Mouse (Mus musculus): ENCODE measurements around the gene Olfr455.

Gene Olfr455

DNA sequence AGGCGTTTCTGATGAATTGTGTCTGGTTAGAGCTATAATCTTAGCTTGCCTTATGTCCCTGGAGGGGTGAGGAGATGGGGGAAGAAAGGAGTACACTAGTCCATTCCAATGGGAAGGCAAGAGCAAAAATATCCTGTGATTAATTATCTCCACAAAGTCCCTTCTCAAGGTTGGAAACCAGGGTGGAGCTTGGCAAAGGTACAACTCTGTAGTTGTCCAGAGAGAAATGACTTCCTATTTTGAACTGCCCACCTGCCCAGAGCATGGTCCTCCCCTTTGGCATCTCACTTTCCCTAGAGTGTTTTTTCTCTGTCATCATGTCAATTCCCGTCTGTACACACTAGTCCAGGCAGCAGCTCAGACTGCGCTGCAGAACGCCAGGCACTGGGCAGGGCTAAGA lies at the start of gene Olfr455:
Gene Olfr455 (minus strand): TSS at position 127 of the 400 bp plus-strand sequence.
- in situ Hi-C loops (cut with MboI; ENCODE audit: unreplicated experiment in 2 of 2): no loop called here

GRCm38 (mm10) chr6:42593138-42593882 lies 45.9 kb upstream of the Olfr455 start:
- in situ Hi-C loops (cut with MboI; ENCODE audit: unreplicated experiment in 2 of 2): loop anchor here in 1 of 2 experiments (25.0 kb wide), 3 partner anchors 831 to 1556 kb away; partner anchors contain the start of gene 2210010C04Rik

DNA sequence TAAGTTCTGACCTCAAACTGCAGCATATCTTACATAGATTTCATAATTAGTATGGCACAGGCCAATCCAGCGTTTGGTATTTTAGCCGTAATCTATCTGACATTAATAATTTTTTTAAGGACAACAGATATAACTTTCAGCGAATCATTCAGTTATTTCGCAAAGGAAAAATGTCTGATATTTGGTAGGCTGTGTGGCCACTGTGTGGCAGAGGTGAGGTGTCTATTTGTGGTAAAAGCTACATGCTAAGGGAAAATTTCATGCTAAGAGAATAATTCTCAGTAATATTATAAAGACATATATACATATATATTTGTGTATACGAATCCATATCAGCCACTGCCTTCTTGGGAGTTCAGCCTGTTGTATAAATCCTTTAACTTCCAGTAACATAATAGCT lies 39.2 kb upstream of the Olfr455 start:
- in situ Hi-C loops (cut with MboI; ENCODE audit: unreplicated experiment in 2 of 2): loop anchor here (10.0 to 25.0 kb wide), 4 partner anchors 362 to 1549 kb away; partner anchors contain the start of gene 2210010C04Rik (in 1 of the 2)

GRCm38 (mm10) chr6:42583488-42583872 lies 36.1 kb upstream of the Olfr455 start:
- in situ Hi-C loops (cut with MboI; ENCODE audit: unreplicated experiment in 2 of 2): loop anchor here (5.0 to 25.0 kb wide), 5 partner anchors 356 to 1546 kb away; partner anchors contain the start of gene 2210010C04Rik (in 1 of the 2)

DNA sequence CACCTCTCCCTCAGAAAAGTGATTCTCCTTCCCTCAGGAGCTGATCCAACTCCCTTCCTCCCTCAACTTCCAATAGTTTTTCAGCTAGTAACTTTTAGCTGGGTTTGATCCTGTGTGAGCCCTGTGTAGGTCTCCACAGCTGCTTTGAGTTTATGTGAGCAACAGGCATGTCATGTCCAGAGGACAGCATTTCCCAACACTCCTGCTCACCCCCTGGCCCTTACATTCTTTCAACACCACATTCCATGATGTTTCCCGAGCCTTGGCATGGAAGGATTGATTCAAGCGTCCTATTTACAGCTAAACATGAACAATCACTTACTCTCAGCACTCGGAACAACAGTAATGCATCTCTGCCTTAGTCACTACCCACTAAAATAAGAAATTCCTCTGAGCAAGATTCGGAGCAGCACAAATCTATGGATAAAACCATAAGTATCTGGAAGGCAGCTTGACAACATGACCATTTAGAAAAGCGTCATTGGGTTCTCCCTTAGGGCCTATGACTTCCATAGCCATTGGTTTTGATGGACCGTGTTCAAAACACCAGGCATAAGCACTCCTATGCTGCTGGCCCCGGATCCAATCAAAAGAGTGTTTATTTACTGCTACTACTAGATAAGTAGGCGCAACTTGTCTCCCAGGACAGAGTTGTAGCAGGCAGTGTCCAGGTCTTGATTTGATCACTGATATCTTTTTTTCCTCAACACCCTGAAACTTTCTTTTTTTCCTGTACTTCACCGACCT lies 35.5 kb upstream of the Olfr455 start:
- in situ Hi-C loops (cut with MboI; ENCODE audit: unreplicated experiment in 2 of 2): loop anchor here (5.0 to 25.0 kb wide), 5 partner anchors 356 to 1546 kb away; partner anchors contain the start of gene 2210010C04Rik (in 1 of the 2)

- in situ Hi-C loops (cut with MboI; ENCODE audit: unreplicated experiment in 2 of 2): loop anchor here in 1 of 2 experiments (25.0 kb wide), 3 partner anchors 816 to 1541 kb away; partner anchors contain the start of gene 2210010C04Rik
These were observed 31.3 kb upstream of the Olfr455 start for GRCm38 (mm10) chr6:42578678-42579077.

GRCm38 (mm10) chr6:42577433-42577832 lies 30.0 kb upstream of the Olfr455 start:
- in situ Hi-C loops (cut with MboI; ENCODE audit: unreplicated experiment in 2 of 2): loop anchor here in 1 of 2 experiments (25.0 kb wide), 3 partner anchors 815 to 1540 kb away; partner anchors contain the start of gene 2210010C04Rik

DNA sequence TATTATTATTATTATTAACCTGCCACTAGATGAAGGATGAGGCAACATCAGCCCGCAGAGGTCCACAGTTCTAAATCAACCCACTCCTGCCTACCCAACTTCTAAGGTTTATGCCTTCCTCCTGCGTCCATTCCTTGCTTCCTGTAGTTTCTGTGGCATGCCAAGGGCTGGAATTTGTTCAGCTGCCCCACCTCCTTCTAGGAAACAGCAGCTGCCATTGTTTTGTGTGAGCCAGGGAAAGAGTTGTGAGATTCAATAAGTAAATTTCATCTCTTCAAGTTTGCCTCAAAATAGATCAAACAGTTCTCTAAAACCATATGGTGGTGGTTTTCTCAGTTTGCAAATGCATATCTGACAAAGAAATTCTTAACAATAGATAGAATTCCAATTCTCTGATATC lies 20.8 kb upstream of the Olfr455 start:
- in situ Hi-C loops (cut with MboI; ENCODE audit: unreplicated experiment in 2 of 2): no loop called here

DNA sequence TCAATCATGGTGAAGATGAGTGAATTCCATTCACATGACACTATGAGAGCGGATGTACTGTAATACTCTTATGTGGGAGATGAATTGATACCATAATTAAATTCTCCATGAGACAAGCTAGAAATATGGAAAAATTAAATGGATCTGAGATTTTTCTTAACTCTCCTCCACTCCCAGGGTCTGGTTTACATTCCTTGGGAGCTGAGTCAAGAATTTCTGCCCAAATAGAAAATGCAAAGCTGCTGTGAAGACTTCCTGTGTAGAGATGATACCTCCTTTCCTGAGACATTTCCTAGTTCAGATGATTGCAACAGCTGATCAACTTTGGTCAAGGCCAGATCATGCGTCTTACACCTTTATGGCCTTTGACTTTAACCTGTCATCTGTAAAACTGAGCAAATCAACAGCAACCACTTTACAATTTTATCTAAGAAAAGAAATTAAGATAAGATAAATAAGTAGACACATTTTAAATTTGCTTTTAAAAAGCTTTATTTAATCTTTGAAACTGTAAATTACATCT lies 18.8 kb upstream of the Olfr455 start:
- in situ Hi-C loops (cut with MboI; ENCODE audit: unreplicated experiment in 2 of 2): no loop called here

GRCm38 (mm10) chr6:42562280-42562679 lies 14.9 kb upstream of the Olfr455 start:
- in situ Hi-C loops (cut with MboI; ENCODE audit: unreplicated experiment in 2 of 2): no loop called here

GRCm38 (mm10) chr6:42560885-42561284 lies 13.5 kb upstream of the Olfr455 start:
- in situ Hi-C loops (cut with MboI; ENCODE audit: unreplicated experiment in 2 of 2): no loop called here

GRCm38 (mm10) chr6:42558641-42559040 lies 11.3 kb upstream of the Olfr455 start:
- in situ Hi-C loops (cut with MboI; ENCODE audit: unreplicated experiment in 2 of 2): no loop called here

DNA sequence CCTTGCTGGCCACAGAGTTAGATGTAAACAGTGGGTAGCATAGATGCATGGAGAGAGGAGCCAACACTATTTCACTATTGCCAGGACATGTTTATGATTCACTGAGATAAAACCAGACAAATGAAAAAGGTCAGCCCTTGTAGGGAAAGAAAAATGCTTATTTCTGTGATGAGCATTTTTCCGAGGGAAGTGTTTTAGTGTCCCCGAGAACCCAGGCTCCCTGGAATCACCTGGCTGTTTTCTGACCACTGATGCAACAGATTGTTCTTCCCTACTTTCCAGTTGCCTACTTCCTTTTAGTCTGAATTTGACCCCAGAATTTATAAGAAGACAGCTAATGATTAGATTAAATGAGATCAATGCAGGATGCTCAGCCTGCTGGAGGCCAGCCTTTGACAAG lies 1.2 kb downstream of the Olfr455 start:
- in situ Hi-C loops (cut with MboI; ENCODE audit: unreplicated experiment in 2 of 2): no loop called here

GRCm38 (mm10) chr6:42545451-42545885 lies 1.9 kb downstream of the Olfr455 start:
- in situ Hi-C loops (cut with MboI; ENCODE audit: unreplicated experiment in 2 of 2): no loop called here

- in situ Hi-C loops (cut with MboI; ENCODE audit: unreplicated experiment in 2 of 2): no loop called here
These were observed 2.5 kb downstream of the Olfr455 start for GRCm38 (mm10) chr6:42544846-42545245.

GRCm38 (mm10) chr6:42542036-42543031 lies 5.1 kb downstream of the Olfr455 start:
- in situ Hi-C loops (cut with MboI; ENCODE audit: unreplicated experiment in 2 of 2): no loop called here

DNA sequence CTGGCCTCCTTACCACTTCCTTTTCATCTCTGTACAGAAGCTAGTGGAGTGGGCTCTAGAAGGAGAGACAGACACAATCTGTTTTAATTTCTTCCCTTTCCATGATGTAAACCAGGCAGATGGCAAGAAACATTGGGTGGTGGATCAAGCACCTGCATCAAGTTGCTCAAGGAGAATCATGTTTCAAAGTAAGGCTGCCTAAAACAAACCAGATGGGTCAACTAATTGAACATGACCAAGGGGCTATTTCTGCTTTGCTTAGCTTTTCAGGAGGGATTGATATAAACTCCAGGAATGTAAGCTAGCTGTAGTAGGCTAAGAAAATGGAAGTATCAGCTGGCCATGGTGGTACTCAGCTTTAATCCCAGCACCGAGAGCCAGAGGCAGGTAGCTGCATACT lies 6.7 kb downstream of the Olfr455 start:
- in situ Hi-C loops (cut with MboI; ENCODE audit: unreplicated experiment in 2 of 2): no loop called here

- in situ Hi-C loops (cut with MboI; ENCODE audit: unreplicated experiment in 2 of 2): no loop called here
These were observed 7.7 kb downstream of the Olfr455 start for GRCm38 (mm10) chr6:42539711-42540110.

DNA sequence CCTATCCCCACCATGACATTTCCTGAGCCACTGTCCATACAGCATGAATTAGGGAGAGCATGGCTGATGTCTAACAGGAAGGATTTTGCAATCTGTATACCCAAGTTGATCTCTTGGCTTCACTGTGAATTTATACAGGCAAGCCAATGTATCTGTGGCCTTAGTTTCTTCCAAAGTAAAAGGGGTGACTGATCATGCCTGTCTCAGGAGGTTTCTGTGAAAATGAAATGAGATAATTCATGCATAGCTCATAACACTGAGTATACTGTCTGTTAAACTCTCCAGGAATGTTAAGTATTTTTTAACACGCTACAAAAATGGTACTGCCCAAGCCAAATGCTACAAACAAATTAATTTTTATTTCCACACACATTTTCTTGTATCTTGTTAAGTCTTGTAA lies 33.9 kb downstream of the Olfr455 start:
- in situ Hi-C loops (cut with MboI; ENCODE audit: unreplicated experiment in 2 of 2): no loop called here

- in situ Hi-C loops (cut with MboI; ENCODE audit: unreplicated experiment in 2 of 2): no loop called here
These were observed 38.1 kb downstream of the Olfr455 start for GRCm38 (mm10) chr6:42509311-42509710.
